Mouse (Mus musculus) small intestine, adult 10 weeks (tissue): Measurements from ENCODE around the gene Gm11168. TPM values are rescaled to one million over a fixed set of nuclear protein-coding genes. Genes with fewer than 3 reads are reported as not detected.

Source experiments
- polyA plus RNA-seq: library from polyadenylated mRNA; stranded (reverse); fragments of 350-450 nt; fragmentation: Illumina TruSeq; extraction: RNeasy Lipid Tissue Mini Kit (QIAGEN cat#74804); gene quantifications from one replicate; pipeline ENCODE4 v1.2.3, GENCODE M21; 2014; ENCODE audit warnings: low replicate concordance

The Gm11168 gene
- polyA plus RNA-seq, result not detected

GRCm38 (mm10) chr9:3002794-3003396 lies at the start of gene Gm11168:
TSS of gene Gm11168 (plus strand) at chr9:3003346.

GRCm38 (mm10) chr9:3000445-3000972 lies 2.6 kb upstream of the Gm11168 start, which contains the start of gene Gm10722:
TSS of gene Gm10722 (plus strand) at chr9:3000922.

GRCm38 (mm10) chr9:3012733-3013279 lies 9.7 kb downstream of the Gm11168 start, which contains the start of gene Gm10721:
TSS of gene Gm10721 (plus strand) at chr9:3013140.

GRCm38 (mm10) chr9:3015354-3015753 lies 12.2 kb downstream of the Gm11168 start, which contains the start of gene Gm10720:
TSS of gene Gm10720 (plus strand) at chr9:3015654.

DNA sequence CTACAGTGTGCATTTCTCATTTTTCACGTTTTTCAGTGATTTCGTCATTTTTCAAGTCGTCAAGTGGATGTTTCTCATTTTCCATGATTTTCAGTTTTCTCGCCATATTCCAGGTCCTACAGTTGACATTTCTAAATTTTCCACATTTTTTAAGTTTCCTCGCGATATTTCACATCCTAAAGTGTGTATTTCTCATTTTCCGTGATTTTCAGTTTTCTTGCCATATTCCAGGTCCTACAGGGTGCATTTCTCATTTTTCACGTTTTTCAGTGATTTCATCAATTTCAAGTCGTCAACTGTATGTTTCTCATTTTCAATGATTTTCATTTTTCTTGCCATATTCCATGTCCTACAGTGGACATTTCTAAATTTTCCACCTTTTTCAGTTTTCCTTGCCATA lies 14.0 kb downstream of the Gm11168 start, which contains the start of gene Gm10719:
Gm10719 (plus strand) TSS at position 301 of the 400 bp plus-strand sequence.

GRCm38 (mm10) chr9:3023312-3023984 lies 20.3 kb downstream of the Gm11168 start, which contains the start of gene Gm10718:
TSS of gene Gm10718 (plus strand) at chr9:3023547.

GRCm38 (mm10) chr9:3024912-3025467 lies 21.8 kb downstream of the Gm11168 start, which contains the start of gene Gm10717:
TSS of gene Gm10717 (plus strand) at chr9:3025417.

GRCm38 (mm10) chr9:3034299-3034698 lies 31.2 kb downstream of the Gm11168 start, which contains the start of gene Gm17535:
TSS of gene Gm17535 (plus strand) at chr9:3034599.

DNA sequence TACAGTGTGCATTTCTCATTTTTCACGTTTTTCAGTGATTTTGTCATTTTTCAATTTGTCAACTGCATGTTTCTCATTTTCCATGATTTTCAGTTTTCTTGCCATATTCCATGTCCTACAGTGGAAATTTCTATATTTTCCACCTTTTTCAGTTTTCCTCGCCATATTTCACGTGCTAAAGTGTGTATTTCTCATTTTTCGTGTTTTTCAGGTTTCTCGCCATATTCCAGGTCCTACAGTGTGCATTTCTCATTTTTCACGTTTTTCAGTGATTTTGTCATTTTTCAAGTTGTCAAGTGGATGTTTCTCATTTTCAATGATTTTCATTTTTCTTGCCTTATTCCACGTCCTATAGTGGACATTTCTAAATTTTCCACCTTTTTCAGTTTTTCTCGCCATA lies 33.4 kb downstream of the Gm11168 start, which contains the start of gene Gm10715:
Gm10715 (plus strand) TSS at position 301 of the 400 bp plus-strand sequence.

Other genes with a start within 250 kb of the Gm11168 start
- not detected for gene Gm10722, start 2.4 kb upstream of the Gm11168 start, polyA plus RNA-seq
- not detected for gene Gm10721, start 9.8 kb downstream of the Gm11168 start, polyA plus RNA-seq
- not detected for gene Gm10720, start 12.3 kb downstream of the Gm11168 start, polyA plus RNA-seq
- not detected for gene Gm10719, start 14.1 kb downstream of the Gm11168 start, polyA plus RNA-seq
- not detected for gene Gm10718, start 20.2 kb downstream of the Gm11168 start, polyA plus RNA-seq
- gene Gm10717, start 22.1 kb downstream of the Gm11168 start, polyA plus RNA-seq, result not detected
- not detected for gene Gm17535, start 31.3 kb downstream of the Gm11168 start, polyA plus RNA-seq
- gene Gm10715, start 33.5 kb downstream of the Gm11168 start, polyA plus RNA-seq, result not detected